Mouse (Mus musculus) adrenal gland, adult 18-20 months (tissue): ENCODE data around the gene A730049H05Rik. TPM values are rescaled to one million over a fixed set of nuclear protein-coding genes. Genes with fewer than 3 reads are reported as not detected.

Experiments used
- DNase-seq, 2 experiments: peaks; one replicate each; pipeline ENCODE4 v3.0.0; 2021 to 2022; ENCODE audit warnings: low spot score in 2 of 2
- total RNA-seq, 2 experiments: library from RNA; stranded (reverse); gene quantifications; 1 replicate in 1 of 2; 2 replicates in 1 of 2; pipeline ENCODE4 v1.2.3; 2021

The A730049H05Rik gene
- total RNA-seq, 2 experiments from 2014 or later = 1.7 to 3.7 TPM

GRCm38 (mm10) chr6:92877236-92877635, 61.0 kb downstream of the A730049H05Rik start:
- DNase-seq = no peak

DNA sequence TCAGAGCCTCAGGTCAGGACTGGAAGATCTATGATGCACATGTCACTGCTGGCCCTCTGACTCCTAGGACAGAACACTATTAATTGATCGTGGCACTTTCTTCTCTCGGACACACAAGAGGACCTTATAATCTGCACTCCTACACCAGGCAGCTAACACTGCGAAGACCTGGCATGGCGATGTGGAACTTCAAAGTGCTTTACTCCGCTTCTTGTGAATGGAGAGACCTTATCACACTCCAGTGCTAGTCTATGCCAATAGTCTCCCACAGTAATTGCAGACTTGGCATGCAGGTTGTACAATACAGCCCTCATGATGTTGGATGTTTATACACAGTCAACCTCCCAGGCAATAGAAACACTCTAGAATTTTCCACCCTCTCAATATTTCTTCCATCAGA, 62.5 kb downstream of the A730049H05Rik start:
- DNase-seq = no peak

DNA sequence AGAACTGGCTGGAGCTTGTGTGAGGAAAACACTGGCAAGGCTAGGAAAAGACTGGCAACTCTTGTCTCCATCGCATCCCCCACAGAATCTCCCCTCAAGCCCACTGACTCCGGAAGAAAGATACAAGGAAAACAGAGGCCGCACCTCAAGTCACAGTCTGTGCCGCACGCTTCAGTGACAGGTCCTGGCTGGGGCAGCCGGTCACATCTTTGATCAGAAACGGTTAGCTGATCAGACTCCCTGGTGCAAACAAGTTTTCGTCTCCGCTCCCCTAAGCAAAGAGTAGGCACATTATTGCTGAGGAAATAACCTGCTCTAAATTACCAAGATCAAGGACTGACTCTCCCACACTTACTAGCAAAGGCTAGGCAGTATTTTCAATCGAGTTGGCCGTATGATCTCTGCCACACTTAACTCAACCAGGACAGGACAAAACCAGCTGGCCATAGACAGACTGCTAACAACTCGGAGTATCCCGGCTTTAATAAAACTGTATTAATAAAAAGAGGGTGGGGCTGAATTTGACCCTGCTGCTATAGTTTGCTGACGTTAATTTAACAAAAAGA, 63.5 kb downstream of the A730049H05Rik start:
- no peak for DNase-seq

DNA sequence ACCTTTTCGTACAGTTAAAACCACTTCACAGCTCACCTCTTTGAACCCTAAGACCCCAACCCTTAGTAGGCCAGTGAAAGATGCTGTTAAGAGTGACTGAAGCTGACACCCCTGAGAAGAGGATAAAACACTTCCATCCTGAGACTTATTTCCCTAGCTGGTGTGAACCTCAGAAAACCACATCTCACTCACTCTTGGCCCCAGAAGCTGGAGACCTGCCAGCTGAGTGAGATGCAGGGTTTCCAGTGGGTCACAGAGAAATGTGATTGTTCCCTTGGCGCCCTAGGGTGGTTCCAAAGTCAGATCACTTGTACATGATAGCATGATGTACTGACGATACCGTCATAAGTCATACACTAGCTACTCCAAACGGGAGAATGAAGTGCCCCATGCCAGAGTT, 66.2 kb downstream of the A730049H05Rik start:
- DNase-seq = no peak

DNA sequence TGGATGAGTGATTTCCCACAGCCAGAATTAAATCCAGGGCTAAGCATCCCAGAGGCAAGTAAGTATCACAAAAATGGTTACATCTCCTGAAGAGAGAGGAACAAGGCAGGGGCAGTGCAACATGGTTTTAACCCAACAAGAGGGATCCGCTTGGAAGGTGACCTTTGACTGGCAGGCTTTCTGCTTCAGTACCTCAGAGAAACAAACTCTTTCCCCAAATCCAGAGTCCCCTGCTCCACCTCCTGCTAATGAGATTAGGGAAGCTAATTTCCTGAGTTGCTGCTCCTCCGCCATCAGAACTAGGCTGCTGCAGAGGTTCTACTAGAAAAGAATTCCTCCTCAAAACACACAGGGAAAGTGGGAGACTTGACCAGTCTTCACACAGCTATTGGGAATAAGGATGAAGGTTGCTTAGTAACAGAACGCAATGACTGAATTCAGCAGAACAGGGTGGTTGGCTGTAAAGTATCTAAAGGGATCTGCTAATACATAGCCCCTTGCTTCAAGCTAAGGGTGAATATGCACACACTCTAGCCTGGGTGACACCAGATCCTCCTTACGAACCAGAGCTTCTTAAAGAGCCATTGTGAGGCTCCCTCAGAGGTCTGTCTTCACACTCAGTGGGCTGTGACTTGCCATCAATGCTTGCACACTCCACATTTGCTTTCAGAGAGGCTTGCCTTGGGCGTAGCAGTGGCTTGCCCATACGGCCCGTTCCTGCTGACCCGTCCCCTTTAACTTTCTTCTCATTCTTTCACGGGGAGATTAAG, 67.0 kb downstream of the A730049H05Rik start:
- no peak for DNase-seq

- DNase-seq = no peak
These were observed 75.3 kb downstream of the A730049H05Rik start for GRCm38 (mm10) chr6:92891535-92891934.

Other genes with a start within 250 kb of the A730049H05Rik start
- gene Prickle2, start 110.3 kb upstream of the A730049H05Rik start, total RNA-seq = 1 to 10 TPM; 4.9 to 7.1 TPM
- not detected for gene Gm15737, start 52.9 kb downstream of the A730049H05Rik start, total RNA-seq
- gene Adamts9, start 127.0 kb downstream of the A730049H05Rik start, total RNA-seq = 10 to 100 TPM; 24.9 to 37.1 TPM